Mouse (Mus musculus) ovary, postnatal 36 days (tissue): ENCODE measurements around the gene Phactr1.

Source experiments
- DNase-seq: peaks from one replicate; pipeline ENCODE4 v3.0.0; 2022; ENCODE audit warnings: low spot score, mixed read lengths

Phactr1 gene

DNA sequence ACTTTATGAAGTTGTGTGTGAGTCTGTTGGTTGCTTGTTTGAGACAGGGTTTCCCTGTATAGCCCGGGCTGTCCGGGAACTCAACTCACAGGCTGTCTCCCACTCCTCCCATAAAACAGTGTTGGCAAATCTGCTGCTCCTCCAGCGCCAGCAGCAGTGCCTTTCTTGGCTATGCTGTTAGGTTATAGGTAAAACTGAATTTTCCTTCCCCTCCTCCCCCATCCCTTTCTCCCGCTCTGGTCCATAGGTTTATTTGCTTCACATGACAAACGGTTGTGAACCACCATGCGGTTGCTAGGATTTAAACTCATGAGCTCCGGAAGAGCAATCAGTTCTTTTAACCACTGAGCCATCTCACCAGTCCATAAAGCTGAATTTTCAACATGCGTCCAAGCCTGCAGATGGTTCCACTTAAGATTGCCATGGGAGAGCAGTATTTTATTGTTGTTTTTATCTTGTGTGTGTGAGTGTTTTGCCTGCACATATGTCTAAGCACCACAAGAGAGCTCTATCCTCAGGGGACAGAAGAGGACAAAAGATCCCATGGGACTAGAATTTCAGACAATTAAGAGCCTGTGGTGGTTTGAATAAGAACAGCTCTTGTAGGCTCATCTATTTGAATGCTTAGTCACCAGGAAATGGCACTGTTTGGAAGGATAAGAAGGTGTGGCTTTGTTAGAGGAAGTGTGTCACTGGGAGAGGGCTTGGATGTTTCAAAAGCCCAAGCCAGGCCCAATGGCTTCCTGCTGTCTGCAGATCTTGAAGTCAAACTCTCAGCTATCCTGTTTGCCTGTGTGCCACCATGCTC, 503.0 kb downstream of the Phactr1 start:
- no peak for DNase-seq

DNA sequence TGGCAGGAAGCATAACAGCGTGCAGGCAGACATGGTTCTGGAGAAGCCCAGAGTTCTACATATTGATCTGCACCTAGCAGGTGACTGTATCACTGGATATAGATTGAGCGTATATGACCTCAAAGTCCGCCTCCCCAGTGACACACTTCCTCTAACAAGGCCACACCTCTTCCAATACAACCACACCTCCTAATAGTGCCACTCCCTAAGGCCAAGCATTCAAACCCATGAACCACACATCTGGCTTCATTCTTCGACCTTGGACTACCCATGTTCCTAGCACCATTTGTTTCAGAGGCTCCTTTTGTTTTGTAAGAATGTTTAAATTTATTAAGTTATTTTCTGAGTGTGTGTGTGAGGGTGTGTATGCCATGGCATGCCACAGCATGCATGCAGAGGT, 507.3 kb downstream of the Phactr1 start:
- no peak for DNase-seq
